Mouse (Mus musculus) heart, adult 9 months (tissue): ENCODE measurements around the gene Kmt2b.
A peak's percentile ranks its signal among the peaks of the same experiment; 100 is the strongest.

Experiments
- DNase-seq, 2 experiments: peaks; one replicate each; pipeline ENCODE4 v3.0.0; 2022; ENCODE audit warnings: low spot score in 2 of 2

Kmt2b gene

GRCm38 (mm10) chr7:30600651-30601050 is 12.1 kb upstream of the Kmt2b start:
- no peak for DNase-seq

DNA sequence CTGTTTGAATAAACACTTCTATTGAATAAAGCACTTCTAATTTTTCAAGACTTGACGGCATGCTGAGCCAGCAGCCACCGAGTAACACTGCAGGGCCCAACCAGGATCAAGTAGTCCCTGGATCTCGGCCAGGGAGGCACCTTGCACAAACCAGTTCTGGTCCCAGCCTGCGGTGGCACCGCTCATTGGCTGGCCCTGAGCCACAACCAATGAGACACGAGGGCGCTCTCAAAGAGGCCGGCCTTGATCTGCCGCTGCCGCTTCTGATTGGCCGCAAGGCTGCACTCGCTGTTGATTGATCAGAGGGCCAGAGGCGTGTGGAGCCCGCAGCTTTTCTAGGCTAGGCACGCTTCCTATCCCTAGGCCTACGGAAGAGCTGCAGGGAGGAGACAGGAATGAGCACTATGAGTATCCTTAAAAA is 11.4 kb upstream of the Kmt2b start:
- DNase-seq: peak; percentile 74 to 81

GRCm38 (mm10) chr7:30598786-30599185 is 10.3 kb upstream of the Kmt2b start, which contains the start of gene Zbtb32:
Zbtb32 (minus strand) TSS chr7:30598909.
- no peak for DNase-seq

DNA sequence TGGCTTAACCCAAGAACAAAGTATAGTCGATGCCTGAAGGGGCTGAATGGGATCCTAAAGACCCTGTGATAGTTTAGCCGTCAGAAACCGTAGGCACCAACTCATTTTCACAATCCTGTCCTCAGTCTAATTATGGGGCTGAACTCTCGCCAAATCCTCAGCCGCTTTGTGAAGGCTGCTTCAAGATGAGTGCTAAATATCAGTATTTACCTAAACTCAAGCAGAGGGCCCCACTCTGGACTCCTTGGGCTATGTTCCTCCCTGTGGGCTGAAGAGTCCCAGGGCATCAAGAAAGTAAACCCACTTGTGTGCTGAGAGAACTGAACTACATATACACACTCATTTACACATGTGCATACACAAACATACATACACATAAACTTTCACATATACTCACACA is 8.3 kb upstream of the Kmt2b start:
- no peak for DNase-seq

GRCm38 (mm10) chr7:30596093-30596492 is 7.6 kb upstream of the Kmt2b start:
- DNase-seq: no peak

DNA sequence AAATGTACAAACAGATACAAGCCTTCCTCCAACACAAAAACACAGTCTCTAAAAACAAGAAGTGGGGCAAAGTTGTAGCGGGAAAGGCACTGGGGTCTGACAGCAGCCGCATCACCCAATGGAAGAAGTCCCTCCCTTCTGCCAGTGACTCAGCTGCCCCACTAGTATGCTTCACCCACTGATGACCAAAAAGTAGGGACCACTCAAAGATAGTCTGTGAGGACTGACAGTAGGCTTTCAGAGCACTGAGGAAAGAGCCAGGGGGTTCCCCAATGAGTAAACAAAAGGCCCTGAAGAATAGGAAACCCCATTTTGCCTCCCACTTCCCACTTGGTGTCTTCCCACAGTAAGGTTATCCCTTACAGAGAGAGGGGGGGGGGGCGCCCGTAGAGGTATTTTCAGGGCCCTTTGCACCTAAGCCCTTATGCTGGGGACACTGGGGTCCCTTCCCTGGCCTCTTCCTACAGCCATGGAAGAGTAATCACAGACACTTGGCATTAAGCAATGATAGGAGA is 6.0 kb upstream of the Kmt2b start:
- no peak for DNase-seq

DNA sequence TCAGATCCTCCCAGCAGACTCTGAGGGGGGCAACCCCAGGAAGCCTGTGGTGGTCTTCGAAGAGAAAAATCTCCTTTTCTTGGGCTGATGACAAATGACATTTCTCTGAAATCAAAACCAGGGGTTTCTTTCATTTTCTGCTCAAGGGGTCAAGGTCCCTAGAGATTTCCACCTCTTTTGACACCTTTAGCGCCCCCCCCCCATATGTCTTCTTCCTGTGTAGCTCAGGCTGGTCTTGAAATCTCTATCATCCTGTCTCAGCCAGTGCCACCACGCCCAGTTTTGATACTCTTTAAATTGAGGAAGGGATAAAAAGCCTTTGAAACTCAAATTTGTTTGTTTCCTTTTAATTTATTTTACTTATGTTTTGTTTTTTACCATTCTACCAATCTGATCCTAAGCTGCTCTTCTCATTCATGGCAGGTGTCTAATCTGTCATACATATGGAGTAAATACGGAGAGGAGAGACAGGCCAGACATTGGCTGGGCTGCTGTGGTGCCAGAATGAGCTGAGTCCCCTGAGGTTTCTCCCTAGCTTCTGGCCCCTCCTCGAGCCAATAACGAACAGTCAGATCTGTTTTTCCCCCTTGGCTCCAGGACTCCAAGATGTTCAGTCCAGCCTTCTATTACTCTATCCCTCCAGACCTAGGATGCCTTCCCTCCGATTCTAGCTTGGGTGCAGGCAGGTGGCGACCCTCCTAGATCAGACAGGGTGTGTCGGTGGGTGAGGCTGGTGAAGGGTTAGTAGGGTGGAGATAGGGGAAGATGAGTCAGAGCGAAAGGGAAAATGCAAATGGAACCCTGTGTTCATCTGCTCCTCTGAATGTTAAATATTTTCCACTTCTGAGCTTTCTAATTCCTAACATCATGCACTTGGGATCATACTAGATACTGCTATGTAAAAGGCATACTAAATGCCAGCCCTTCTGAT is 5.3 kb upstream of the Kmt2b start:
- DNase-seq: no peak

GRCm38 (mm10) chr7:30592772-30593423 is 4.4 kb upstream of the Kmt2b start:
- DNase-seq: no peak

GRCm38 (mm10) chr7:30591605-30591951 is 3.1 kb upstream of the Kmt2b start:
- no peak for DNase-seq

DNA sequence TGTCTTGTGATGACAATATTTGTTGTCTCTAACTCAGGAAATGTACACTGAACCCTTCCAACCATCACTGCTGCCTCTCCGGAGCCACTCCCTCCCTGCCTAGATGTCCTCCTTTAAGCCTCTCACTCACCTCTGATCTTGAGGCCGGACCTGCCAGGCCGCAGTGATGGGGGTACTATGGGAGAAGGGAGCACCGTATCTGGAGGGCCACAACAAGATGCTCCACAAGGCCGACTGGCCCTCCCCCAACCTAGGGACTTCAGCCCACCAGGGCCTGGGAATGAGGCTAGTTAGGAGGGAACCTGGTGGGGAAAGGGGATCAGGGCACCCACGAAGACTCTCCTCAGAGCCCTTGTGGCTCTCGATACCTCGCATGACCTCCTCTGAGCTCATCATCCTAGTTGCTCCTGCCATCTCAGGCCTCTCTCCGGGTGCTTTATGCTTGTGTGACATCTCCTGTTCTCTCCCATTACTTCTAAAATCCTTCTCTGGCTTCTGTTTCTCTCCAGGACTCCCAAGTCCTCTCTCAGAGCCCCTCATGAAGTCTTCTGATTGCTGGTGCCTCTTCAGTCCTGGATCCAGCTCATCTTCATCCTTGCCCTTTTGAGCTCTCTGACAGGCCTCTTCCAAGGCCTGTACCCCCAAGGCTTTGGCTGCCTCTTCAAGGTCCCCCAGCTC is 2.5 kb upstream of the Kmt2b start:
- no peak for DNase-seq

DNA sequence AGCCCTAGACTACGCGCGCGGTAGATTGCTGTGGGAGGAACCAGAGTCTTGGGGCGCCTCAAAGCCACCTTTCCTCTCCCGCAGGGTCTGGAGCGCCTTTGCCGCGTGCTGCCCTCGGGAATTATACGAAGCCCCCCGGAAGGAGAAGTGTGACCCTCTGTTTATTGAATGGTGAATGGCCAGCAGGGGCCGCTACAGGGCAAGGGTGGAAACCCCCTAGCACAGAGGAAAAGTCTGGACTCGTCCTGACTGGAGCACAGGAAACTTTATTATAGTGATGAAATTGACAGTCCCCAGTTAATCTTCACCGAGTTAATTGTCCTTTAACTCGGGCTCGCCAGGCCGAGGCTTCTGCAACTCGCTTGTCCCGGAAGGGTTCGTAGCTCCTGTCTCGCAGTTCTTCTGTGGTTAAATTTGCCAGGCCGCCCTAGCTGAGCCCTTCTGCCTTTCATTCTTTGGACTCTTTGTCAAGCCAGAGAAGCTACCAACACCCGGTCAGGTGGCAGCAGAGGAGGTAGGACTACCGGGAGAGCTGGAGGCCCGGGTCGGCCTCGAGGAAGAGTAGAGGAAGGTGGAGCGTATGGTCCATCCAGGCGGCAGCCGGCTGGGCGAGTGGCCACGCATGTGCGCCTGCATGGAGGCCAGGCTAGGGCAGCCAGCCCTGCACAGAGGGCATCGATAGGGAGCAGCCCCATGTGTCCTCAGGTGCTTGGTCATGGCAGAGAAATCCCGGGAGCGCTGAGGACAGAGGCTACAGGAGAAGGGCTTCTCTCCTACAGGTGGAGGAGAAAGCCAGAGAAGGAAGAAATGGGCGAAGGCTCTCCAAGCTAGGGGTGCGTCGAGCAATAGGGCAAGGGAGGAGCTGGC is 1.1 kb upstream of the Kmt2b start:
- DNase-seq: peak; percentile 77 to 84

DNA sequence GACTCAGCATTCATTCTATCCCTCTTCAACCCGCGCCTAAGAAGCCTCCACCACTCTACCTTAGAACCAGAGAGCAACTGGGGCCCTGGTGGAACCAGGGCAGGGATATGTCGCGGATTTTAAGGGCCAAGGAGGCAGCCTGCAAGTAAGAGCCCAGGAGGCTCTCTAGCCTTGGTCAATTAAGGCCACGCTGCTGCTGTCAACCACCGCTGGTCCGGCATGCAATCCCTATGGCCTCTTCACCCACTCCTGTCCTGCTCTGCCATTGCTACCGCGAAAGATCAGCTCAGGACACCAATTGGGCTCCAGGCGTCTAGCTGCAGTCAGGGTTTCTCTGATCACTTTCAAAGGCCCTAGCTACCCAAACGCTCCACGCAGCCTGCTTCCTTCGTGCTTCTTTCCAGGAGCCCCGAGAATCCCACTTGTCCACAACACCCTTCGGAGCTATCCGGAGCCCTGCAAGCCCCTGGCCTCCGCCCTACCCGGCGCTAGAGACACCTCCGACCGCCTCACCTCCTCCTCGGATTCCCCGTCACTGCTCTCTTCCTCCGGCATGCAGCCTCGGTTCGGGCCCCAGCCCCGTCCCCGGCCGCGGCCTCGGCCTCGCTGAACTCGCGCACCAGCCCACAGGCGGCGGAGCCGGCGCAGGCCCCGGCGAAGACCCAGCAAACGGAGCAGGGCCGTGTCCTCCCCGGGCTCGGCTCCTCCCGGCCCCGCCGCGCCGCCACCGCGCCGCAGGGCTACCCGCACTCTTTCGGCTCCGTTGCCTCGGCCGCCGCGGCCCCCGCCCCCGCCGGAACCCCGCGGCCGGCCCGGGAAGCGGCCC is 471 bp downstream of the Kmt2b start:
- DNase-seq: peak in 1 of 2 experiments; percentile 38

DNA sequence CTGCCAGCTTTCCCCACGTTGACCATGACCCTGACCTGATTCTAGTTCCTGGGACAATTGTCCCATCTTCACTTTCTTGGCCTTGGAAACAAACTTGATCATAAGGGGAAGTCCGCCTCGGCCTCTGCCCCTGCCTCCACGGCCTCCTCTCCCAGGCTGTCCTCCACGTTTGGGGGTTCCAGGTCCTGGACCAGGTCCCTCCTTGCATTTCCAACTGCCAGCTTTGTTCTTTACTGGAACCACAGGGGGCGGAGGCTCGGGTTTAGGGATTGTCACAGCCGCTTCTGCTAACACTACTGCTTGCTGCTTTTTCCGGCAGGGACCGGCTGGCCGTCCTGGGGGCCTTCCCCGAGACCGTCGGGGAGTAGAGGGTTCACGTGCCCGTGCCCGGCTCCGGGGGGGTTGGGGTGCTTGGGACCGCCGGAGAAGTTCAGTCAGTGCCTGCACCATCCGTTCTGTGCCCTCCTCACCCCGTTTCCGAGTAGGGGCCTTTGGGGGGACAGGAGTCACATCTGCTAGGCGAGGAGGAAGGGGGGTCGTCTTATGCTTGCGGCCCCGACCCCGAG is 2.0 kb downstream of the Kmt2b start:
- no peak for DNase-seq

DNA sequence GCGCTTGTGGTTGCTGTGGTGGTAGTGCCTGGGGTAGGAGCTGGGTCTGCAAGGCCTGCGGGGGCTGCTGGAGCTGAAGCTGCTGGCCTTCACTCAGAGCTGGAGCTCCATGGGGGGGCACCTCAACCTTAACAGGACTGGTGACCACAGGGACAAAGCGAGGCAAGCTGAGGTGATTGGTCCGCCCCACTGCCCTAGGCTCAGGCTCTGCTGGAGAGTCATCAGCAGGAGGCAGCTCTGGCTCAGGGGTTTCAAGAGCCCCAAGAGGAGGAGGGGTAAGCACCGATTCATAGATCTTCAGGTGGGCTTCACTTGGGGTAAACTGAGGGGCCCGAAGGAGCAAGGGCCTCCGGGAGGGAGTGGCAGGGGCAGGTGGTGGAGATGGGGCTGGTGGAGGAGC is 3.4 kb downstream of the Kmt2b start:
- no peak for DNase-seq

- DNase-seq: no peak
Observed at GRCm38 (mm10) chr7:30584339-30584738, 4.2 kb downstream of the Kmt2b start.

DNA sequence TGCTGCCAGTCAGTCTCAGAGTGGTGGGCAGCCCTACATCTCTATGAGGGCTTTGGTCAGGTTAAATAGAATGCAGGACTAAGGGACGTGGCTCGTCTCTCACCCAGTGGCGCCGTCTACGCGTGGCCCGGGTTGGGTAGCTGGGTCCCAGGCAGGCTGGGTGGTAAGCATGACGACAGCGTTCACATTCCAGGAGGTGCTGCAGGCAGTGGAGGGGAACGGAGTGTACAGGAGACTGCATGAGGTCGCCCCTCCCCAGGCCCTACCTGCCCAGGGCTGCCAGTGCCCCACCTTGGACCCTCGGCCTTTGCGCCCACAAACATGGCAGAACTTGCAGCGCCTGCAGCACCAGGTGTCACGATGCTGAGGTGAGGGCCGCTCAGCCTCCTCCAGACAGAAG is 7.0 kb downstream of the Kmt2b start:
- no peak for DNase-seq

DNA sequence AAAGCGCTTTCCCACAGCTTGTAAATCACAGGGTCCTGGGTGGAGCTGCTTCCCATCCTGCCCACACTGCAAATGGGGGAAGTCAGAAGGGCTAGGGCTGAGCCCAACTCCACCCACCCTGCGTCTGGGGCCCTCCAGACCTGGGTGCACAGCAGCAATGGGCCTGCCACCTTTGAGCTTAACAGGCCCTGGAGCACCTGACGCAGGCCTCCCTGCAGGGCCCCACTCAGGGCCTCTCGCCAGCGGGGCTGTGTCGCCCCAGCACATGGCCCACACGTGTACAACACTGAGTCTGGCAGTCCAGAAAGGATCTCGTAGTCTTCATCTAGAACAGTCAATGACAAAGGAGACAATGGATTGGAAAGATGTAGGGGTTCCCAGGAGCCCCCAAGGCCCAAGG is 8.6 kb downstream of the Kmt2b start:
- DNase-seq: no peak

DNA sequence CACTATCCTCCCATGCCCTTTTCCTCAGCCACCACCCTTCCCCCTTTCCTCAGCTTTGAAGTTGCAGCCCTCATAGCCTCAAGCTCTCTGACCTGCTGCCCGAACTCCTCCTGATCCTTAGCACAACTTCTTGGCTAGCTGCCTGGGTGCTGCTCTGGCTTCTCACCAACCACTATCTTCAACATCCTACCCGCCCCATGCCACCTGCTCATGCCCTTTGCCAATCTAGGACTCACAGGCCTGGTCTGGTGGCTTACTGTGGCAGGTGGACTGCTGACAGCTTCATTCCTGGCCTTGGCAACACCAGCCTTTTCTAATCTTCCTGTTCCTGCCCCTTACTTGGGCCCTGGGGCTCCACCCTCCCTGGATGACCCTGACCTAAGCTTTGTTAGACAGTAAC is 15.6 kb downstream of the Kmt2b start:
- DNase-seq: peak; percentile 62 to 66

GRCm38 (mm10) chr7:30572389-30572788 is 16.1 kb downstream of the Kmt2b start:
- DNase-seq: no peak

DNA sequence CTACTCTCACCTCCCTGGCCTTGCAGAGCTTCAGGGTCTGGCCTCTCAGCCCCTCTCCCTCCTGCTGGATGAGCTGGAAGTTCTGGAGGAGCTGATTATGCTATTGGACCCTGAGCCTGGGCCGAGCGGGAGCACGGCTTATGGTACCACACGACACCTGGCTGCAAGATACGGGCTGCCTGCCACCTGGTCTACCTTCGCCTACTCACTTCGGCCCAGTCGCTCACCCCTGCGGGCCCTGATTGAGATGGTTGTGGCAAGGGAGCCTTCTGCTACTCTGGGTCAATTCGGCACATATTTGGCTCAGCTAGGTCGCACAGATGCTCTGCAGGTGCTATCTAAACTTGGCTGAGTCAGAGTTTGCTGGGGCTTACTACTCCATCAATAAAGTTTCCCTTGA is 21.0 kb downstream of the Kmt2b start:
- no peak for DNase-seq
